Mouse (Mus musculus): ENCODE measurements around the gene Chst15. TPM values are rescaled to one million over a fixed set of nuclear protein-coding genes. Genes with fewer than 3 reads are reported as not detected.

The Chst15 gene
- polyA plus RNA-seq, 1 experiment from 2014 or later = 22.5 TPM

DNA sequence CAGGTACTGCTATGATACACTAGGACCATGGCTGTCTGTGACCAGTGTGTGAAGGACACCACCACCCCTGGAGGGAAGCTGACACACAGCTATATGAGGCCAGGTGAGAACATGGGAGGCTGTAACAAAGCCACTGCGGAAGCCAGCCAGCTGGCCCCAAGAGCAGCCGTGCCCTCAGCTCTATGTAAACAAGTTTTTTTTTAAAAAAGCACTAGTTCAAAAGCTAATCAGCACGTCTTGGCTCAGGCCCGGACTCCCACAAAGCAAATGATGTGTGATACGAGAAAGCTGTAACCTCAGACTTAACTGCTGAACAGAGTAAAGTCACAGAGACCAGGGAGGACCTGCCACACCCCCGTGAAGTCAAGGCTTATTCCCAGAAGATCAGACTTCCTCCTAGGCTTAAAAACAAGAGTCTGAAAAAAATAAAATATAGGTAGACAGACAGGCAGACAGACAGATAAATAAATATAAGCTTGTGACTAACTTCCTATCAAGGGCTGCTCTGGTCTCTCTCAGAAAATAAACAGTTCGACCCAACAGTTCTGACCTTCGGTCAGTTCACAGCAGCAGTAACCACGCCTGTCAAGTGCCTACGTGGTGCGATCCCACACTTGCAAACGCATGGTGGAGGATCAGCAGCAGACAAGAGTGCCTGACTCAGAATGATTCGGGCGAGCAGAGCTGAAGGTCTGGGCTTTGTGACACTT is 30.2 kb downstream of the Chst15 start:
- no peaks in the 10 kb centered on the region for H3K9me3 ChIP-seq
- H3K4me1 ChIP-seq (replicated peaks) = peaks cover 76% of the 10 kb centered on the region
- peak overlapping the region; percentile 65 for H3K27ac ChIP-seq (replicated peaks)
- ATAC-seq (ENCODE audit: low read depth) = no peak
- H3K36me3 ChIP-seq = no peaks in the 10 kb centered on the region
- WGBS = 42% methylated on average over 14 of the region's 14 CpGs
- no peak overlapping the region for H3K4me2 ChIP-seq
- H3K27me3 ChIP-seq = no peaks in the 10 kb centered on the region
- 0 out of 2 replicates have a peak overlapping the region, but pooled peaks have one; percentile 13 for H3K9ac ChIP-seq
- H3K4me3 ChIP-seq = no peak overlapping the region

DNA sequence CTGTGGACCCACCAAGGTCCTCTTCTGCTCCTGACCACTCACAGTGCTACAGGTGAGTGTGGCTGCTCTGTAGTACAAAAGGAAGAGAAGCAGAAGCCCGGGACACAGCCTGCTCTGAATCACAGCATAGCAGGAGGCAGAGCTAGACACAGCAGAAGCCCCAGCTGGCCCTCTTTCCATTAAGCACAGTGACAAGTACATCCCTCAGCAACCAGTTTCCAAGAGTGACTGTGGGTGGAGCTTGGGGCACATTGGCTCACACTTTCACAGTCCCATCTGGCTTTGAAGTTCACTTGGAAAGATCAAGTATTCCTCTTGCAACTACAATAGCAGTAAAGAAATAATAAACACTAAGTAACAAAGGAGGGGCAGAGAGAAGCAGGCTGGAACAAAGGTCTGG is 32.2 kb downstream of the Chst15 start:
- no peaks in the 10 kb centered on the region for H3K27me3 ChIP-seq
- no peak overlapping the region for H3K4me2 ChIP-seq
- peak; percentile 29; the same call in 1 of the 2 replicates for ATAC-seq (ENCODE audit: low read depth)
- no peaks in the 10 kb centered on the region for H3K36me3 ChIP-seq
- 5% methylated on average over 1 of the region's 1 CpGs for WGBS
- no peak overlapping the region for H3K4me3 ChIP-seq
- peaks cover 88% of the 10 kb centered on the region for H3K4me1 ChIP-seq (replicated peaks)
- H3K9ac ChIP-seq = no peak overlapping the region
- H3K9me3 ChIP-seq = no peaks in the 10 kb centered on the region
- H3K27ac ChIP-seq (replicated peaks) = peak overlapping the region; percentile 79

GRCm38 (mm10) chr7:132284048-132284737 is 32.8 kb downstream of the Chst15 start:
- peak overlapping the region; percentile 79 for H3K27ac ChIP-seq (replicated peaks)
- H3K9ac ChIP-seq = no peak overlapping the region
- no peak overlapping the region for H3K4me2 ChIP-seq
- H3K36me3 ChIP-seq = no peaks in the 10 kb centered on the region
- H3K4me3 ChIP-seq = no peak overlapping the region
- no peaks in the 10 kb centered on the region for H3K27me3 ChIP-seq
- no peak for ATAC-seq (ENCODE audit: low read depth)
- H3K9me3 ChIP-seq = no peaks in the 10 kb centered on the region
- 36% methylated on average over 7 of the region's 7 CpGs for WGBS
- peaks cover 85% of the 10 kb centered on the region for H3K4me1 ChIP-seq (replicated peaks)

DNA sequence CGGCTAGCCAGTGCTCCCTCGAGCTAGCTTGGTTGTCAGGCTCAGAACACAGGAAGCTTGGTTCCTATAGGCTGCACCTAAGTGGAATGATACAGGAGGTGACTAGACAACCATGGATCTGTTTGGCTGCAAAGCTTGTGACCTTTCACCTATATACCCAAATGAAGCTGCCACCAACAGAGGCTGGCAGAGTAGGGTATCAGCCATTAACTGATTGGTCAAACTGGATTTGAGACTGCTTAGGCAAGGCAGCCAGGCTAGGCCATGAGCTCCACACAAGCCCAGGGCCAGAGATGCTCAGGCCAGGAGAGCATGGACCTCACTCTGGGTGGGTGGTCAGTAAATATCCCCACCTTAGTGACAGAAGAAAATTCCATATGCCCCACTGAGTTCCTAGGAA is 34.5 kb downstream of the Chst15 start:
- no peaks in the 10 kb centered on the region for H3K9me3 ChIP-seq
- ATAC-seq (ENCODE audit: low read depth) = no peak
- H3K4me2 ChIP-seq = no peak overlapping the region
- no peak overlapping the region for H3K9ac ChIP-seq
- peaks cover 70% of the 10 kb centered on the region for H3K4me1 ChIP-seq (replicated peaks)
- no peaks in the 10 kb centered on the region for H3K27me3 ChIP-seq
- peak overlapping the region; percentile 43; the same call in 1 of the 2 replicates for H3K27ac ChIP-seq (replicated peaks)
- WGBS = 88% methylated on average over 2 of the region's 2 CpGs
- no peak overlapping the region for H3K4me3 ChIP-seq
- H3K36me3 ChIP-seq = no peaks in the 10 kb centered on the region

DNA sequence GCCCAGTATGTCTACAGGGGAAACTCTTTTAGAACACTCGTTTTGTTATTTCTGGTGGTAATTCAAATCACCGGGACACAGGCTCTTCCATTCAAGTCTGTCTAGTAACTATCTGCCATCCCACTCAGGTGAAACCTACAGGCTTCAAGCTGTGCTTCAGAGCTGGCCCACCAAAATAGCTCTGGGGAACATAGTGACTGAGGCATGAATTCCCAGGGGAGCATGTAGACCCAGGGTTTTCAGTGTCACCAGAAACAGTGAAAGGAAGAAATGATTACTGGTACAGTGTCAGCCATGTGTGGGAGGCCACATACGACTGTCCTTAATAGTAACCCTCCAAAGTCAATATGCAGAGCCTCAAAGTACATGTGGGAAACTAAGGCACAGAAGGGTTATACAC is 34.9 kb downstream of the Chst15 start:
- no peaks in the 10 kb centered on the region for H3K27me3 ChIP-seq
- no peak for ATAC-seq (ENCODE audit: low read depth)
- H3K27ac ChIP-seq (replicated peaks) = peak overlapping the region; percentile 43
- H3K4me3 ChIP-seq = no peak overlapping the region
- H3K4me2 ChIP-seq = no peak overlapping the region
- no peaks in the 10 kb centered on the region for H3K9me3 ChIP-seq
- peaks cover 70% of the 10 kb centered on the region for H3K4me1 ChIP-seq (replicated peaks)
- 67% methylated on average over 3 of the region's 3 CpGs for WGBS
- H3K36me3 ChIP-seq = no peaks in the 10 kb centered on the region
- H3K9ac ChIP-seq = no peak overlapping the region

GRCm38 (mm10) chr7:132281753-132282152 is 35.3 kb downstream of the Chst15 start:
- Histone ChIP-seq H3K4me2 (no peak overlapping the region), H3K4me1 (replicated peaks) (peaks cover 68% of the 10 kb centered on the region), H3K36me3 (no peaks in the 10 kb centered on the region), H3K4me3 (no peak overlapping the region), H3K9me3 (no peaks in the 10 kb centered on the region), H3K27me3 (no peaks in the 10 kb centered on the region), H3K27ac (replicated peaks) (peak overlapping the region; percentile 43), H3K9ac (no peak overlapping the region)
- peak; percentile 41; the same call in 1 of the 2 replicates for ATAC-seq (ENCODE audit: low read depth)
- WGBS = 44% methylated on average over 4 of the region's 4 CpGs

DNA sequence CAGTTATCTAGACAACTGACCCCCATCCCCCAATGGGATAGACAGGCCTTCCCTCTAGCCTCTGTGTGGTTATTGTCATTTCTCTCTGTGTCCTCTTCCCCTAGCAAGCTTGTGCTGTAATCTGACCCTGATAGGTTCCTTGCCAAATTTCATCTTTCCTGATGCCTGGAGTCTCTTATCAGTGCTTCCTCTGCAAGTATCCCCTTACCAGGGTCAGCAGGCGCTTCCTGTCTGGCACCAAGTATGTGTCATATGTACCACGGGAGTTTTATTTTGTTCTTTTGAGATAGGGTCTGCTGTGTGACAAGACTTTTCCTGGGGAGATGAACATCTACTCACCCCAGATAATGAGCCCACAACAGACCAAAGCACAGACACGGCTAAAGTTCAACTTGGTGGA is 38.4 kb downstream of the Chst15 start:
- no peak for ATAC-seq (ENCODE audit: low read depth)
- Histone ChIP-seq H3K9ac (no peak overlapping the region), H3K4me2 (no peak overlapping the region), H3K27ac (replicated peaks) (no peak overlapping the region), H3K27me3 (no peaks in the 10 kb centered on the region), H3K4me1 (replicated peaks) (peaks cover 53% of the 10 kb centered on the region), H3K36me3 (no peaks in the 10 kb centered on the region; the same call in 1 of the 2 replicates), H3K4me3 (no peak overlapping the region), H3K9me3 (no peaks in the 10 kb centered on the region)
- WGBS = 90% methylated on average over 3 of the region's 3 CpGs

GRCm38 (mm10) chr7:132276287-132276686 is 40.7 kb downstream of the Chst15 start:
- WGBS = 76% methylated on average over 5 of the region's 5 CpGs
- Histone ChIP-seq H3K27ac (replicated peaks) (no peak overlapping the region), H3K9me3 (no peaks in the 10 kb centered on the region), H3K4me2 (no peak overlapping the region), H3K9ac (no peak overlapping the region), H3K4me1 (replicated peaks) (peaks cover 29% of the 10 kb centered on the region), H3K4me3 (no peak overlapping the region), H3K36me3 (peaks cover 4% of the 10 kb centered on the region; the same call in 1 of the 2 replicates), H3K27me3 (no peaks in the 10 kb centered on the region)
- ATAC-seq (ENCODE audit: low read depth) = no peak

DNA sequence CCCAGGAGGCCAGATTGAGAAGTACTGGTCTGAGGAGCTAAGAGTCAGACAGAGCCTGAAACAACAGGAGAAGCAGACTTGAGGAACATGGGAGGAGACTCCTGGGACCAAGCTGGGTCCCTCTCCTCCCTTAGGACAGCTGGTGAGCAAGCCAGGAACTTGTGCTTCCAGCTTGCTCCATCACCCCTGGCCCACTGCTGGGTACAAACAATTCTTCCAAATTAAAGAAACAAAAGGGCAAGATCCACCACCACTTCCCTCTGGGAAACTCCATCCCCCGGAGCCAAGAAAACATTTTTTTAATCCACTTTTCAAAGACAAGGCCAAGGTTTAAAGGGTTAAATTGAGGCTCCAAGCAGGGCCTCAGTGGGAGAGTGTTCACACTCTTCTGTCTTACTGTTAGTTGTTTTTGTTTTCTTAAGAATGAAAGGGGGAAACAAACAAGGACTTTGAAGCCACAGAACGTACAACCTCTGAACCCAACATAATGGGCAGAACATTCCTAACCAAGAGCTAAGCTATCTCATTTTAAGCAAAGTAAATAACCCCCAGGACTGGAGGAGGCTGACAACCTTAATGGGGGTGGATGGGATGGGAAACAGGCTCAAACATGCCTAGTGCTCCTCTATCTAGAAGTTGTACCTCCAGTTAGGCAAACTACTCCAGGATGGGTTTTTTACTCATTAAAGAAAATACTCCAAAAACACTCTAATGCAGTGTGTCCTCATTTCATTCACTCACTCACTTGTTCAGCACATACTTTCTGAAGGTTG is 43.1 kb downstream of the Chst15 start:
- no peaks in the 10 kb centered on the region for H3K27me3 ChIP-seq
- H3K27ac ChIP-seq (replicated peaks) = no peak overlapping the region
- WGBS = 60% methylated on average over 2 of the region's 2 CpGs
- H3K9me3 ChIP-seq = no peaks in the 10 kb centered on the region
- no peak overlapping the region for H3K4me3 ChIP-seq
- ATAC-seq (ENCODE audit: low read depth) = no peak
- peaks cover 22% of the 10 kb centered on the region for H3K36me3 ChIP-seq
- no peak overlapping the region for H3K4me2 ChIP-seq
- peaks cover 21% of the 10 kb centered on the region for H3K4me1 ChIP-seq (replicated peaks)
- no peak overlapping the region for H3K9ac ChIP-seq

- WGBS = 97% methylated on average over 5 of the region's 5 CpGs
- Histone ChIP-seq H3K4me2 (no peak overlapping the region), H3K36me3 (peaks cover 32% of the 10 kb centered on the region), H3K4me3 (no peak overlapping the region), H3K9ac (no peak overlapping the region), H3K27ac (replicated peaks) (no peak overlapping the region), H3K9me3 (no peaks in the 10 kb centered on the region), H3K27me3 (no peaks in the 10 kb centered on the region), H3K4me1 (replicated peaks) (peaks cover 21% of the 10 kb centered on the region)
- ATAC-seq (ENCODE audit: low read depth) = no peak
Observed at GRCm38 (mm10) chr7:132272984-132273383, 44.0 kb downstream of the Chst15 start.

GRCm38 (mm10) chr7:132270364-132270763 is 46.7 kb downstream of the Chst15 start:
- Histone ChIP-seq H3K4me3 (no peak overlapping the region), H3K27ac (replicated peaks) (no peak overlapping the region), H3K4me2 (no peak overlapping the region), H3K9me3 (no peaks in the 10 kb centered on the region), H3K27me3 (no peaks in the 10 kb centered on the region), H3K9ac (no peak overlapping the region), H3K4me1 (replicated peaks) (peaks cover 7% of the 10 kb centered on the region), H3K36me3 (peaks cover 48% of the 10 kb centered on the region)
- ATAC-seq (ENCODE audit: low read depth) = no peak
- 87% methylated on average over 8 of the region's 8 CpGs for WGBS

GRCm38 (mm10) chr7:132269661-132270060 is 47.4 kb downstream of the Chst15 start:
- Histone ChIP-seq H3K9ac (no peak overlapping the region), H3K4me1 (replicated peaks) (peaks cover 10% of the 10 kb centered on the region), H3K27me3 (no peaks in the 10 kb centered on the region), H3K4me2 (no peak overlapping the region), H3K4me3 (no peak overlapping the region), H3K27ac (replicated peaks) (no peak overlapping the region), H3K36me3 (peaks cover 48% of the 10 kb centered on the region), H3K9me3 (no peaks in the 10 kb centered on the region)
- 93% methylated on average over 3 of the region's 3 CpGs for WGBS
- no peak for ATAC-seq (ENCODE audit: low read depth)

Data from neural tube, embryonic 13.5 days (tissue).